Mouse (Mus musculus): ENCODE data around the gene Aqp6. TPM values are rescaled to one million over a fixed set of nuclear protein-coding genes. Genes with fewer than 3 reads are reported as not detected.

Gene Aqp6
- polyA plus RNA-seq, 1 experiment from 2014 or later, result 2.3 TPM

DNA sequence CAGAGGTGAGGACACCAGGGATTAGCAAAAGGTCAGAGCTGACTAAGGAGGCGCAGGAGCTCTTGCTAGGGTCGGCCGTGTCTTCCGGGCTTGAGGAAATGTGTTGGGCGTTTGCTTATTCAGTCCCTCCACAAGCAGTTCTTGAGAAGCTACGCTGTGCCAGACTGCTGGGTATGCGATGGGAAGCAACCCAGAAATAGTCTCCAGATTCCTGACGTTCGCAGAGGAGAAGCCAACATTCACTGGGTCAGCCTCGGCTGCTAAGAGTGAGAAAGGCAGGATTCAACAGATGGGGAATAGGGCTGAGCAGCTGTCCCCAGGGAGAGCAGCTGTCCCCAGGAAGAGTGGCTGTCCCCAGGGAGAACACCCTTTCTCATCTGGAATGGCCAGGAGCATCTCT is 32.1 kb upstream of the Aqp6 start:
- ATAC-seq (replicated peaks; ENCODE audit: low FRiP score, low read depth), result no peak
- Histone ChIP-seq H3K27ac (no peak overlapping the region), H3K27me3 (ENCODE audit: insufficient read depth, low read length) (no peaks in the 10 kb centered on the region), H3K36me3 (ENCODE audit: insufficient read depth, low read length) (no peaks in the 10 kb centered on the region), H3K4me1 (replicated peaks; ENCODE audit: insufficient read depth, low read length) (0 out of 2 replicates have a peak, but pooled peaks cover under 1% of the 10 kb centered on the region), H3K9ac (ENCODE audit: low read depth, low read length) (no peak overlapping the region), H3K9me3 (replicated peaks; ENCODE audit: low read length) (no peaks in the 10 kb centered on the region), H3K4me3 (replicated peaks; ENCODE audit: low read depth, low read length) (no peak overlapping the region), H3K4me2 (ENCODE audit: low read length) (no peak overlapping the region)
- TF ChIP-seq CTCF (IDR thresholded peaks at IDR 0.05; ENCODE audit: low read depth), result no peak
- WGBS, result 74% methylated on average over 10 of the region's 10 CpGs
- no peak for DNase-seq (ENCODE audit: low spot score)

DNA sequence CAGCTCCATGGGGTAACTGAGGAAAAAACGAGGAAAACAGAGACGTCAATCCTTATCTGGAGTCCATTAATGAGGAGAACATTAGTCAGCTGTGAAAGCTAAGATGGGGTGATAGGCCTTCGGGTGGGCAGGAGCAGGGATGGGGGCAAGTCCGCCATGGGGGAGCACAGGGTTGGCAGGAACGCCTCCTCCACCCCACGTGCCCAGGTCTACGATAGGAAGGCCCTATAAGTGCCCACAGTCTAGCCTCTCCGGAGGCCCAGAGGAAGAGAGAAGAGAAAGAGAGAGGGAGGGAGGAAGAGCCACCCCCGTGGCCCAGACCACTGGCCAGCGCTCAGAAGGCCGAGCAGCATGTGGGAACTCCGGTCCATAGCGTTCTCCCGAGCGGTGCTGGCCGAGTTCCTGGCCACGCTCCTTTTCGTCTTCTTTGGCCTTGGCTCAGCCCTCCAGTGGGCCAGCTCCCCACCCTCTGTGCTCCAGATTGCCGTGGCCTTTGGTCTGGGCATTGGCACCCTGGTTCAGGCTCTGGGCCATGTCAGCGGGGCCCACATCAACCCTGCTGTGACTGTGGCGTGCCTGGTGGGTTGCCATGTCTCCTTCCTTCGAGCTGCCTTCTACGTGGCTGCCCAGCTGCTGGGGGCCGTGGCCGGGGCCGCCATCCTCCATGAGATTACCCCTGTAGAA is 22.3 kb upstream of the Aqp6 start, which contains the start of gene Aqp2:
TSS of gene Aqp2 (plus strand) at position 254 of the 684 bp plus-strand sequence.
- H3K27me3 ChIP-seq (ENCODE audit: insufficient read depth, low read length), result peaks cover 18% of the 10 kb centered on the region
- peak within 1 kb of the TSS; percentile 23; the same call in 1 of the 2 replicates for H3K4me2 ChIP-seq (ENCODE audit: low read length)
- TF ChIP-seq CTCF (IDR thresholded peaks at IDR 0.05; ENCODE audit: low read depth), result no peak
- no peaks in the 10 kb centered on the region for H3K4me1 ChIP-seq (replicated peaks; ENCODE audit: insufficient read depth, low read length)
- no peaks in the 10 kb centered on the region for H3K36me3 ChIP-seq (ENCODE audit: insufficient read depth, low read length)
- ATAC-seq (replicated peaks; ENCODE audit: low FRiP score, low read depth) (peak; percentile 58; the same call in 1 of the 2 replicates), DNase-seq (ENCODE audit: low spot score) (no peak)
- WGBS, result 76% methylated on average over 26 of the region's 26 CpGs
- H3K27ac ChIP-seq, result peak within 1 kb of the TSS; percentile 52; the same call in 1 of the 2 replicates
- H3K9ac ChIP-seq (ENCODE audit: low read depth, low read length), result peak within 1 kb of the TSS; percentile 42
- H3K4me3 ChIP-seq (replicated peaks; ENCODE audit: low read depth, low read length), result peak within 1 kb of the TSS; percentile 17
- no peaks in the 10 kb centered on the region for H3K9me3 ChIP-seq (replicated peaks; ENCODE audit: low read length)

DNA sequence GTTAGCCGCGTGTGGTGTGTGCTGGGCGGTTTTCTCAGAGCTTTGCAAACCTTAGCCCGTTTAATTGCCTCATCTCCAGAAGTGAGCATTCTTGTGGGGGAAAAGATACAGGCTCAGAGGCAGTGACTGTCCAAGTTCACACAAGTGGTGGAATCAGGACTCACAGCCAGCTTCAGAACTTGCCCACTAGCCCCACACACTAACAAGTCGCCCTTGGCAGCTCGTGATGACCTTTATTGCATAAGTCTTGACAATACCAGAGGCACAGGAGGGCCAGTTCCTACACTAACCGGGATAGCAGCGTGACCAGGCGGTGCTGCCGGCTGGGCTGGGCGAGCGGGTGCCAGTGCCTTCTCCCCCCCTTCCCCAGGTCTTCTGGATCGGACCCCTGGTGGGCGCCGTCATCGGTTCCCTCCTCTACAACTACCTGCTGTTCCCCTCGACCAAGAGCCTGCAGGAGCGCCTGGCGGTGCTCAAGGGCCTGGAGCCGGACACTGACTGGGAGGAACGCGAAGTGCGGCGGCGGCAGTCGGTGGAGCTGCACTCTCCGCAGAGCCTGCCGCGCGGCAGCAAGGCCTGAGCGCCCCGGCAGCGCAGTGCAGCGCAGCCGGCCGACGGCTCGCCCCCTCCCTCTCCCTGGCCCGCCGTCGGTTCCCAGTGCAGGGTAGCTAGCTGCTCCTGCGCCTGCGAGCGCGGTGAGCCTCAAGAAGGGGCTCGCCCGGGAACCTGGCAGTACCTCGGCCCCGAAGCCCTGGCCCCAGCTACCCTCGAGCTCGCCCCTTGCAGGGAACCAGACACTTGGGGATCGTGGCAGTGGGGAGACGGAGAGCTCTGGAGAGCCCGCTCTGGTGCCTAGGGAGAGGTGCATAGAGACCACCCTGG is 17.5 kb upstream of the Aqp6 start:
- ATAC-seq (replicated peaks; ENCODE audit: low FRiP score, low read depth) (no peak), DNase-seq (ENCODE audit: low spot score) (peak; percentile 64)
- Histone ChIP-seq H3K4me2 (ENCODE audit: low read length) (peak overlapping the region; percentile 54), H3K27ac (no peak overlapping the region), H3K4me1 (replicated peaks; ENCODE audit: insufficient read depth, low read length) (peaks cover 10% of the 10 kb centered on the region), H3K36me3 (ENCODE audit: insufficient read depth, low read length) (no peaks in the 10 kb centered on the region), H3K9ac (ENCODE audit: low read depth, low read length) (peak overlapping the region; percentile 40), H3K27me3 (ENCODE audit: insufficient read depth, low read length) (peaks cover 40% of the 10 kb centered on the region), H3K9me3 (replicated peaks; ENCODE audit: low read length) (no peaks in the 10 kb centered on the region), H3K4me3 (replicated peaks; ENCODE audit: low read depth, low read length) (peak overlapping the region; percentile 10; the same call in 1 of the 2 replicates)
- 3% methylated on average over 51 of the region's 54 CpGs for WGBS
- no peak for TF ChIP-seq CTCF (IDR thresholded peaks at IDR 0.05; ENCODE audit: low read depth)

DNA sequence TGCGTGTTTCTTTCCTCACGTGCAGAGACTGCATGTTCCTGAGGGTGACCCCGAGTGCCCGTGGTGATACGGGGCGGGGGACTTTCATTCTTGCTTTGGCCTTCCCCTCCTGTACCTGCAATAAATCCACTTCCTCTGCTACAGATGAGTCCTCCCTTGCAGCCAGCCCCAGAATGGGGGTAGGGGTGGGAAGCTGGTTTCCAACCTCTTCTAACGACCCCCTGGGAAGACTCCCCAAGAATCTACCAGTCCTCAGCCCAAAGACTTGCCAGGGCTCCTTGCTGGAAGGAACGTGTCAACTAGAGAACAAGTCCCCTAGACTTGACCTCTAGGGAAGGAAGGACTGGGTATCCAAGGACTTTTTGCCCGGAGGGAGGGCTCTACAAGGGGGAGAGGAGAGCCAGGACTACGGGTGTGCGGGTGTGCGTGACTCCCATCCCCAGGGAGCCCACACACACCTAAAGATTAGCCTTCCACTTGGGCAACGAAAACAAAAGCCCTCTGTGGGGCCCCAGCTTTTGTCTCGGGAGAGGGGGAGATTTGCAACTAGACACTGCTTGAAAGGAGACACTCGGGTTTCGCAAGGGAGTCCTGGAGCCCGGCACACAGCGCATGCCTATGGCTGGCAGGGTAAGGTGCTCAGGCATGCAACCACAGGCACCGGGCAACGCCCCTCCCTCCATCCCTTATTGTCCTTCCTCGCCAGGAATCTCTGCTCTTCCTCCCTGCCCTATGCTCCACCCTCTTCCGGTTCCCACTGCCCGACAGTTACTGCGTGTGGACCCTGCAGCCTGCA is 16.6 kb upstream of the Aqp6 start:
- H3K4me2 ChIP-seq (ENCODE audit: low read length), result peak overlapping the region; percentile 54
- H3K9ac ChIP-seq (ENCODE audit: low read depth, low read length), result peak overlapping the region; percentile 40; the same call in 1 of the 2 replicates
- DNase-seq (ENCODE audit: low spot score), result peak; percentile 78
- peaks cover 10% of the 10 kb centered on the region for H3K4me1 ChIP-seq (replicated peaks; ENCODE audit: insufficient read depth, low read length)
- no peak for TF ChIP-seq CTCF (IDR thresholded peaks at IDR 0.05; ENCODE audit: low read depth)
- H3K9me3 ChIP-seq (replicated peaks; ENCODE audit: low read length), result no peaks in the 10 kb centered on the region
- no peak overlapping the region for H3K27ac ChIP-seq
- H3K27me3 ChIP-seq (ENCODE audit: insufficient read depth, low read length), result peaks cover 48% of the 10 kb centered on the region
- H3K36me3 ChIP-seq (ENCODE audit: insufficient read depth, low read length), result no peaks in the 10 kb centered on the region
- peak overlapping the region; percentile 10; the same call in 1 of the 2 replicates for H3K4me3 ChIP-seq (replicated peaks; ENCODE audit: low read depth, low read length)
- WGBS, result 2% methylated on average over 24 of the region's 24 CpGs
- ATAC-seq (replicated peaks; ENCODE audit: low FRiP score, low read depth), result peak; percentile 55

DNA sequence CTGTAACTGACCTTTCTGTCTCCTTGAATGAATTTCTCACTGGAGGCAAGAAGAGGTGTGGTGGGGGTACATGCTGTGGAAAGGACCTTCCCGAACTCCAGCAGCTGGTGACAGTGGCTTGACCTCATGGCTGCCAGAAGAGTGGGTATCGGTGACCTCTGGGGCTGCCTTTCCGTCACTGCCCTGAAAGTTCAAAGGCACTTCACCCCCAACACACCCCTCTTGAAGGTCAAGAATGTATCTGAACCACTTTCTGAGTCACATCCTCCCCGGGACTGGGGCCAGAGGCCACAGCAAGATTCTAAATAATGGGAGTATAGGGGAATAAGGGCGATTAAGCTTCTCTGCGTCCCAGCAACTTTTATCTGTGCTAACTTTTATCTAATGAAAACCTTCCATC is 15.5 kb upstream of the Aqp6 start:
- no peak for TF ChIP-seq CTCF (IDR thresholded peaks at IDR 0.05; ENCODE audit: low read depth)
- peaks cover 54% of the 10 kb centered on the region for H3K27me3 ChIP-seq (ENCODE audit: insufficient read depth, low read length)
- 64% methylated on average over 6 of the region's 6 CpGs for WGBS
- H3K9ac ChIP-seq (ENCODE audit: low read depth, low read length), result no peak overlapping the region
- H3K27ac ChIP-seq, result no peak overlapping the region
- no peak overlapping the region for H3K4me2 ChIP-seq (ENCODE audit: low read length)
- no peaks in the 10 kb centered on the region for H3K36me3 ChIP-seq (ENCODE audit: insufficient read depth, low read length)
- DNase-seq (ENCODE audit: low spot score) (no peak), ATAC-seq (replicated peaks; ENCODE audit: low FRiP score, low read depth) (no peak)
- no peak overlapping the region for H3K4me3 ChIP-seq (replicated peaks; ENCODE audit: low read depth, low read length)
- no peaks in the 10 kb centered on the region for H3K9me3 ChIP-seq (replicated peaks; ENCODE audit: low read length)
- peaks cover 15% of the 10 kb centered on the region for H3K4me1 ChIP-seq (replicated peaks; ENCODE audit: insufficient read depth, low read length)

DNA sequence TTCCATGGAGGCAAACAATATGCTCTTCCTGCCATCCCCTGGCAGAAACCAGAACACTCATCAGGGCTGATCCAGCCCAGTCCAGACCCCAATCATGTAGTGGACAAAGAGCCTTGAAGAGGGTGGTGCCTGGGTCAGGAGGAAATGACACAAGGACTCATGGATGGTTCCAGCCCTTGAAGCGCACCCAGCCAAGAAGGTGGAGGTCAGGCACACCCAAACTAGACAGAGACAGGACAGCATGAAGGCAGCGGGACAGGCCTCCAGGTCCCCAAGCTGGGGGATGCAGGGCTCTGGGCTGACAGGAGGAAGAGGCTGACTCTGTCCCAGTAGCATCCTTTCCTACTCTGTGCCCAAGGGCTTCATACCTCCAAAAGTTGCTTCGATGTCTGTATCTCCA is 14.7 kb upstream of the Aqp6 start:
- DNase-seq (ENCODE audit: low spot score), result no peak
- H3K4me3 ChIP-seq (replicated peaks; ENCODE audit: low read depth, low read length), result no peak overlapping the region
- 87% methylated on average over 3 of the region's 3 CpGs for WGBS

More for the DNA sequence above, 14.7 kb upstream of the Aqp6 start:
- ATAC-seq (replicated peaks; ENCODE audit: low FRiP score, low read depth), result no peak
- no peaks in the 10 kb centered on the region for H3K36me3 ChIP-seq (ENCODE audit: insufficient read depth, low read length)
- H3K27ac ChIP-seq, result no peak overlapping the region
- H3K9ac ChIP-seq (ENCODE audit: low read depth, low read length), result no peak overlapping the region
- peaks cover 17% of the 10 kb centered on the region for H3K4me1 ChIP-seq (replicated peaks; ENCODE audit: insufficient read depth, low read length)
- H3K27me3 ChIP-seq (ENCODE audit: insufficient read depth, low read length), result peaks cover 57% of the 10 kb centered on the region
- no peaks in the 10 kb centered on the region for H3K9me3 ChIP-seq (replicated peaks; ENCODE audit: low read length)
- no peak overlapping the region for H3K4me2 ChIP-seq (ENCODE audit: low read length)
- TF ChIP-seq CTCF (IDR thresholded peaks at IDR 0.05; ENCODE audit: low read depth), result no peak

Data from kidney, postnatal 0 days (tissue).